Mouse (Mus musculus) forebrain, embryonic 12.5 days (tissue): ENCODE data around the gene Focad. TPM values are rescaled to one million over a fixed set of nuclear protein-coding genes. Genes with fewer than 3 reads are reported as not detected.

Experiments
- ATAC-seq: fragments of 200-750 bp; cut with Nextera tagmentation; 2 replicates; pipeline ENCODE4 v1.8.0; 2017; ENCODE audit warnings: moderate TSS enrichment; ENCODE audit not compliant: low FRiP score
- H3K27ac ChIP-seq: fragments of 300-500 bp; sonication (generic); 2 replicates; pipeline ENCODE4 v1.5.1; 2016; ENCODE audit warnings: mild to moderate bottlenecking
- H3K27me3 ChIP-seq: fragments of 300-500 bp; sonication (generic); 2 replicates; pipeline ENCODE4 v1.6.1; 2016; ENCODE audit warnings: mild to moderate bottlenecking
- H3K36me3 ChIP-seq: fragments of 300-500 bp; sonication (generic); replicated peaks from 2 replicates; pipeline ENCODE4 v1.6.1; 2016; ENCODE audit warnings: mild to moderate bottlenecking
- H3K4me1 ChIP-seq: fragments of 300-500 bp; sonication (generic); 2 replicates; pipeline ENCODE4 v1.6.1; 2016
- H3K4me2 ChIP-seq: fragments of 300-500 bp; sonication (generic); 2 replicates; pipeline ENCODE4 v1.6.1; 2016; ENCODE audit warnings: mild to moderate bottlenecking, moderate library complexity
- H3K4me3 ChIP-seq: fragments of 300-500 bp; sonication (generic); replicated peaks from 2 replicates; pipeline ENCODE4 v1.5.1; 2016; ENCODE audit warnings: mild to moderate bottlenecking
- H3K9ac ChIP-seq: fragments of 300-500 bp; sonication (generic); 2 replicates; pipeline ENCODE4 v1.6.1; 2016; ENCODE audit warnings: mild to moderate bottlenecking
- H3K9me3 ChIP-seq: fragments of 300-500 bp; sonication (generic); 2 replicates; pipeline ENCODE4 v1.6.1; 2016
- WGBS: fragments of 180-500 bp; shearing (Covaris S2); methylation state at CpG from one replicate; pipeline ENCODE4 v1.1.7; 2016; 5-methylcytosine and 5-hydroxymethylcytosine counted together
- polyA plus RNA-seq: library from polyadenylated mRNA; unstranded; fragments of >200 nt; fragmentation: Nextera tagmentation; extraction: Ambion mirVana; gene quantifications from 2 replicates; pipeline ENCODE4 v1.2.1, GENCODE M21; 2016

Focad gene
- polyA plus RNA-seq, 1 experiment from 2014 or later = 16.7 TPM

- no peak overlapping the region for H3K9ac ChIP-seq
- H3K27me3 ChIP-seq = no peaks in the 10 kb centered on the region
- H3K9me3 ChIP-seq = no peaks in the 10 kb centered on the region
- WGBS = 84% methylated on average over 8 of the region's 8 CpGs
- H3K4me1 ChIP-seq = no peaks in the 10 kb centered on the region
- no peaks in the 10 kb centered on the region for H3K36me3 ChIP-seq
- ATAC-seq = no peak
- no peak overlapping the region for H3K4me2 ChIP-seq
- no peak overlapping the region for H3K27ac ChIP-seq
- H3K4me3 ChIP-seq = no peak overlapping the region
Observed at GRCm38 (mm10) chr4:88432412-88433024, 338.1 kb downstream of the Focad start.

GRCm38 (mm10) chr4:88436593-88437165, 342.2 kb downstream of the Focad start:
- WGBS = 91% methylated on average over 6 of the region's 6 CpGs
- Histone ChIP-seq H3K4me1 (peaks cover 9% of the 10 kb centered on the region), H3K9me3 (no peaks in the 10 kb centered on the region), H3K27me3 (no peaks in the 10 kb centered on the region), H3K27ac (no peak overlapping the region), H3K9ac (no peak overlapping the region), H3K4me3 (no peak overlapping the region), H3K4me2 (no peak overlapping the region), H3K36me3 (no peaks in the 10 kb centered on the region)
- ATAC-seq = no peak

GRCm38 (mm10) chr4:88437166-88437565, 342.7 kb downstream of the Focad start:
- Histone ChIP-seq H3K4me1 (peaks cover 9% of the 10 kb centered on the region), H3K4me2 (no peak overlapping the region), H3K4me3 (no peak overlapping the region), H3K27ac (no peak overlapping the region), H3K9ac (no peak overlapping the region), H3K27me3 (no peaks in the 10 kb centered on the region), H3K36me3 (no peaks in the 10 kb centered on the region), H3K9me3 (no peaks in the 10 kb centered on the region)
- ATAC-seq = no peak
- WGBS = 85% methylated on average over 3 of the region's 3 CpGs

GRCm38 (mm10) chr4:88437917-88438316, 343.5 kb downstream of the Focad start:
- no peak overlapping the region for H3K4me2 ChIP-seq
- H3K4me1 ChIP-seq = peaks cover 9% of the 10 kb centered on the region
- H3K27ac ChIP-seq = no peak overlapping the region
- no peaks in the 10 kb centered on the region for H3K27me3 ChIP-seq
- no peaks in the 10 kb centered on the region for H3K36me3 ChIP-seq
- ATAC-seq = no peak
- H3K9me3 ChIP-seq = no peaks in the 10 kb centered on the region
- no peak overlapping the region for H3K9ac ChIP-seq
- 44% methylated on average over 2 of the region's 2 CpGs for WGBS
- no peak overlapping the region for H3K4me3 ChIP-seq

GRCm38 (mm10) chr4:88438326-88438989, 344.0 kb downstream of the Focad start, which contains the start of gene Hacd4:
Gene Hacd4, minus strand, starts transcription at chr4:88438928.
- Histone ChIP-seq H3K9ac (peak within 1 kb of the TSS; percentile 51), H3K4me2 (peak within 1 kb of the TSS; percentile 59), H3K27me3 (no peaks in the 10 kb centered on the region), H3K4me1 (peaks cover 9% of the 10 kb centered on the region), H3K36me3 (no peaks in the 10 kb centered on the region), H3K27ac (no peak within 1 kb of the TSS), H3K9me3 (no peaks in the 10 kb centered on the region), H3K4me3 (peak within 1 kb of the TSS; percentile 35)
- 6% methylated on average over 14 of the region's 14 CpGs for WGBS
- ATAC-seq = peak; percentile 72; the same call in 1 of the 2 replicates

- Histone ChIP-seq H3K4me3 (peak overlapping the region; percentile 35), H3K36me3 (no peaks in the 10 kb centered on the region), H3K4me2 (peak overlapping the region; percentile 59), H3K27ac (no peak overlapping the region), H3K4me1 (peaks cover 9% of the 10 kb centered on the region), H3K27me3 (no peaks in the 10 kb centered on the region), H3K9me3 (no peaks in the 10 kb centered on the region), H3K9ac (peak overlapping the region; percentile 51)
- ATAC-seq = peak; percentile 30; the same call in 1 of the 2 replicates
- WGBS = 29% methylated on average over 4 of the region's 4 CpGs
Observed at GRCm38 (mm10) chr4:88438990-88439329, 344.5 kb downstream of the Focad start.

GRCm38 (mm10) chr4:88439669-88440123, 345.3 kb downstream of the Focad start:
- no peaks in the 10 kb centered on the region for H3K27me3 ChIP-seq
- 77% methylated on average over 6 of the region's 6 CpGs for WGBS
- no peak overlapping the region for H3K4me2 ChIP-seq
- ATAC-seq = no peak
- H3K27ac ChIP-seq = no peak overlapping the region
- no peak overlapping the region for H3K4me3 ChIP-seq
- no peak overlapping the region for H3K9ac ChIP-seq
- no peaks in the 10 kb centered on the region for H3K9me3 ChIP-seq
- H3K36me3 ChIP-seq = no peaks in the 10 kb centered on the region
- H3K4me1 ChIP-seq = peaks cover 9% of the 10 kb centered on the region

- no peak overlapping the region for H3K4me3 ChIP-seq
Observed at GRCm38 (mm10) chr4:88440814-88441213, 346.4 kb downstream of the Focad start.

GRCm38 (mm10) chr4:88448976-88449375, 354.5 kb downstream of the Focad start:
- no peaks in the 10 kb centered on the region for H3K9me3 ChIP-seq
- WGBS = 90% methylated on average over 2 of the region's 2 CpGs
- H3K9ac ChIP-seq = no peak overlapping the region
- H3K36me3 ChIP-seq = no peaks in the 10 kb centered on the region
- no peak for ATAC-seq
- H3K27ac ChIP-seq = no peak overlapping the region
- no peaks in the 10 kb centered on the region for H3K4me1 ChIP-seq
- H3K27me3 ChIP-seq = no peaks in the 10 kb centered on the region
- no peak overlapping the region for H3K4me3 ChIP-seq
- no peak overlapping the region for H3K4me2 ChIP-seq

More at GRCm38 (mm10) chr4:88440814-88441213, 346.4 kb downstream of the Focad start:
- ATAC-seq = no peak
- Histone ChIP-seq H3K4me1 (peaks cover 9% of the 10 kb centered on the region), H3K27ac (no peak overlapping the region), H3K4me2 (no peak overlapping the region), H3K9ac (no peak overlapping the region), H3K36me3 (no peaks in the 10 kb centered on the region), H3K27me3 (no peaks in the 10 kb centered on the region), H3K9me3 (no peaks in the 10 kb centered on the region)
- 91% methylated on average over 7 of the region's 7 CpGs for WGBS

GRCm38 (mm10) chr4:88450087-88450765, 355.8 kb downstream of the Focad start:
- 80% methylated on average over 1 of the region's 1 CpGs for WGBS

GRCm38 (mm10) chr4:88458093-88458492, 363.7 kb downstream of the Focad start:
- no peak overlapping the region for H3K4me3 ChIP-seq
- H3K36me3 ChIP-seq = no peaks in the 10 kb centered on the region
- no peaks in the 10 kb centered on the region for H3K4me1 ChIP-seq
- 78% methylated on average over 1 of the region's 1 CpGs for WGBS
- no peaks in the 10 kb centered on the region for H3K9me3 ChIP-seq
- no peak overlapping the region for H3K27ac ChIP-seq
- no peaks in the 10 kb centered on the region for H3K27me3 ChIP-seq
- no peak overlapping the region for H3K4me2 ChIP-seq
- H3K9ac ChIP-seq = no peak overlapping the region
- ATAC-seq = no peak

More at GRCm38 (mm10) chr4:88450087-88450765, 355.8 kb downstream of the Focad start:
- H3K9ac ChIP-seq = no peak overlapping the region
- no peaks in the 10 kb centered on the region for H3K4me1 ChIP-seq
- H3K4me3 ChIP-seq = no peak overlapping the region
- no peaks in the 10 kb centered on the region for H3K36me3 ChIP-seq
- H3K27me3 ChIP-seq = no peaks in the 10 kb centered on the region
- no peak overlapping the region for H3K4me2 ChIP-seq
- H3K27ac ChIP-seq = no peak overlapping the region
- H3K9me3 ChIP-seq = no peaks in the 10 kb centered on the region
- no peak for ATAC-seq

GRCm38 (mm10) chr4:88458673-88459072, 364.2 kb downstream of the Focad start:
- Histone ChIP-seq H3K27ac (no peak overlapping the region), H3K9ac (no peak overlapping the region), H3K4me3 (no peak overlapping the region), H3K27me3 (no peaks in the 10 kb centered on the region), H3K36me3 (no peaks in the 10 kb centered on the region), H3K9me3 (no peaks in the 10 kb centered on the region), H3K4me1 (no peaks in the 10 kb centered on the region), H3K4me2 (no peak overlapping the region)
- WGBS = 84% methylated on average over 2 of the region's 2 CpGs
- ATAC-seq = no peak
